Mouse (Mus musculus) testis, adult 2 months (tissue): ENCODE measurements around the gene Susd6.

Experiments
- CTCF ChIP-seq: fragments of 200-500 bp; IDR thresholded peaks from 2 replicates; pipeline ENCODE4 v1.5.1; 2012; ENCODE audit warnings: low read depth, mild to moderate bottlenecking, inconsistent platforms, low read length, moderate library complexity; ENCODE audit not compliant: control insufficient read depth, insufficient read depth, insufficient replicate concordance
- POLR2A ChIP-seq: fragments of 200-500 bp; IDR thresholded peaks from 2 replicates; pipeline ENCODE4 v1.6.1; 2012; ENCODE audit warnings: low read depth, mild to moderate bottlenecking, inconsistent platforms, low read length, moderate library complexity; ENCODE audit not compliant: control insufficient read depth

DNA sequence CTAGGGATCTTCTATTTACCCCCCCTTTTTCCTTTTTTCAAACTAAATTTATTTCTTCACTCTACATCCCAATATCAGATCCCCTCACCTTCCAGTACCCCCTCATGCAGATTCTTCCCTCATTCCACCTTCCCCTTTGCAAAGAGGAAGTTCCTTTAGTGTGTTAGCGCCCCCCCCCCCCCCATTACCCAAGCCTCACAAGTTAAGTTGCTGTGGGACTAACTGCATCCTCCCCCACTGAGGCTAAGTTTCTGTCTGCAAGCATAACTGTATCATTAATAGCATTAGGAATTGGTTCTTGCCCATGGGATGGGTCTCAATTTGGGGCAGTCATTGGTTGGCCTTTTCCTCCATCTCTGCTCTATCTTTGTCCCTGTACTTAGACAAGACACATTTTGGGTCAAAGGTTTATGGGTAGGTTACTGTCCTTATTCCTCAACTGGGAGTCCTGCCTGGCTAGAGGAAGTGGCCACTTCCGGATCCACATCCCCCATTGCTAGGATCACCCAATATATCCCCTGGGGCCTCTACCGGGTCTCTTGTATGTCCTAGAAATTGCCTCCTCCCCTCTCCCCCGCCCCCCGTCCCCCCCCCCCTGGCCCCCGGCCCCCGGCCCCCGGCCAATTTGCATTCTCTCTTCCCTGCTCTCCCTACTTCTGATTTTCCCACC lies 44.7 kb downstream of the Susd6 start:
- TF ChIP-seq CTCF (no peak), POLR2A (no peak)
